Mouse (Mus musculus): ENCODE data around the gene Mrps22. TPM values are rescaled to one million over a fixed set of nuclear protein-coding genes. Genes with fewer than 3 reads are reported as not detected.

The Mrps22 gene
- 75.7 and 76.3 TPM in 2 replicates for polyA plus RNA-seq (2014; fragmentation: Nextera tagmentation; extraction: Ambion mirVana)

GRCm38 (mm10) chr9:98601156-98601836 lies at the start of gene Mrps22:
Gene Mrps22 (minus strand): TSS chr9:98601660.
- no peaks in the 10 kb centered on the region; the same call in 1 of the 2 replicates for H3K36me3 ChIP-seq (ENCODE audit: control insufficient read depth, insufficient read depth, low read length)
- peak within 1 kb of the TSS; percentile 75 for H3K9ac ChIP-seq (ENCODE audit: low read length)
- ATAC-seq (replicated peaks; ENCODE audit: low FRiP score) = peak; percentile 94
- H3K27ac ChIP-seq (ENCODE audit: low read depth, low read length) = no peak within 1 kb of the TSS
- peak within 1 kb of the TSS; percentile 74 for H3K4me2 ChIP-seq (ENCODE audit: low read depth, low read length, severe bottlenecking)
- peak; percentile 85 for DNase-seq (ENCODE audit: low spot score)
- H3K4me1 ChIP-seq (replicated peaks; ENCODE audit: control insufficient read depth, insufficient read depth, low read length) = no peaks in the 10 kb centered on the region; the same call in 1 of the 2 replicates
- H3K27me3 ChIP-seq (ENCODE audit: control insufficient read depth, insufficient read depth, low read length) = no peaks in the 10 kb centered on the region
- under 1% methylated on average over 44 of the region's 44 CpGs for WGBS
- H3K4me3 ChIP-seq (ENCODE audit: low read depth, low read length) = peak within 1 kb of the TSS; percentile 87
- no peaks in the 10 kb centered on the region for H3K9me3 ChIP-seq (ENCODE audit: control insufficient read depth, low read length)

DNA sequence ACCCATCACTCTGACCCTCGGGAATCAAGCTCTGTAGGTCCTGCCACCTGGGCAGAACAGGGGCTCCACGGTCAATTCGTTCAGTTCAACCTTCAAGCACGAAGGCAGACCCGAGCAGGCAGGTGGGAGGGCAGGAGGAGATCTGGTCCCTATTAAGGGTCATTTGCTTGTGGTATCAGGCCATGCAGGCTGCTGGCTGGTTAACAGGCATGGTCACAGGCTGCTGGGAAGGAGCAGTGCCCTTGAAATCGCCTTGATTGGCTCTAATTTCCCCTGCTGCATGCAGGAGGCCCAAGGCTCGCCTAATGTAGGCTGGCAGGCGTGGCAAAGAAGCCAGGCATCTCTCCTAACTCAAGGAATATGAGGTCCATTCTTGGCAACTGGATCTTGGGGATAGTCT lies 49.1 kb upstream of the Mrps22 start:
- no peaks in the 10 kb centered on the region for H3K36me3 ChIP-seq (ENCODE audit: control insufficient read depth, insufficient read depth, low read length)
- H3K27me3 ChIP-seq (ENCODE audit: control insufficient read depth, insufficient read depth, low read length) = no peaks in the 10 kb centered on the region
- H3K4me3 ChIP-seq (ENCODE audit: low read depth, low read length) = no peak overlapping the region
- H3K4me2 ChIP-seq (ENCODE audit: low read depth, low read length, severe bottlenecking) = no peak overlapping the region
- no peak overlapping the region for H3K27ac ChIP-seq (ENCODE audit: low read depth, low read length)
- ATAC-seq (replicated peaks; ENCODE audit: low FRiP score) (no peak), DNase-seq (ENCODE audit: low spot score) (no peak)
- 69% methylated on average over 8 of the region's 8 CpGs for WGBS
- no peak overlapping the region for H3K9ac ChIP-seq (ENCODE audit: low read length)
- H3K9me3 ChIP-seq (ENCODE audit: control insufficient read depth, low read length) = no peaks in the 10 kb centered on the region
- no peaks in the 10 kb centered on the region for H3K4me1 ChIP-seq (replicated peaks; ENCODE audit: control insufficient read depth, insufficient read depth, low read length)

GRCm38 (mm10) chr9:98647418-98647817 lies 46.0 kb upstream of the Mrps22 start:
- H3K9ac ChIP-seq (ENCODE audit: low read length) = no peak overlapping the region
- no peaks in the 10 kb centered on the region for H3K9me3 ChIP-seq (ENCODE audit: control insufficient read depth, low read length)
- no peak overlapping the region for H3K4me2 ChIP-seq (ENCODE audit: low read depth, low read length, severe bottlenecking)
- H3K36me3 ChIP-seq (ENCODE audit: control insufficient read depth, insufficient read depth, low read length) = no peaks in the 10 kb centered on the region
- H3K27me3 ChIP-seq (ENCODE audit: control insufficient read depth, insufficient read depth, low read length) = no peaks in the 10 kb centered on the region
- no peak overlapping the region for H3K27ac ChIP-seq (ENCODE audit: low read depth, low read length)
- no peaks in the 10 kb centered on the region for H3K4me1 ChIP-seq (replicated peaks; ENCODE audit: control insufficient read depth, insufficient read depth, low read length)
- ATAC-seq (replicated peaks; ENCODE audit: low FRiP score) (no peak), DNase-seq (ENCODE audit: low spot score) (no peak)
- 75% methylated on average over 12 of the region's 12 CpGs for WGBS
- H3K4me3 ChIP-seq (ENCODE audit: low read depth, low read length) = no peak overlapping the region

GRCm38 (mm10) chr9:98645750-98646149 lies 44.3 kb upstream of the Mrps22 start:
- Histone ChIP-seq H3K9me3 (ENCODE audit: control insufficient read depth, low read length) (no peaks in the 10 kb centered on the region), H3K27me3 (ENCODE audit: control insufficient read depth, insufficient read depth, low read length) (no peaks in the 10 kb centered on the region), H3K4me1 (replicated peaks; ENCODE audit: control insufficient read depth, insufficient read depth, low read length) (no peaks in the 10 kb centered on the region), H3K36me3 (ENCODE audit: control insufficient read depth, insufficient read depth, low read length) (no peaks in the 10 kb centered on the region), H3K27ac (ENCODE audit: low read depth, low read length) (no peak overlapping the region), H3K9ac (ENCODE audit: low read length) (no peak overlapping the region), H3K4me2 (ENCODE audit: low read depth, low read length, severe bottlenecking) (no peak overlapping the region), H3K4me3 (ENCODE audit: low read depth, low read length) (no peak overlapping the region)
- 37% methylated on average over 4 of the region's 4 CpGs for WGBS
- ATAC-seq (replicated peaks; ENCODE audit: low FRiP score) (peak; percentile 76; the same call in 1 of the 2 replicates), DNase-seq (ENCODE audit: low spot score) (peak; percentile 82)

DNA sequence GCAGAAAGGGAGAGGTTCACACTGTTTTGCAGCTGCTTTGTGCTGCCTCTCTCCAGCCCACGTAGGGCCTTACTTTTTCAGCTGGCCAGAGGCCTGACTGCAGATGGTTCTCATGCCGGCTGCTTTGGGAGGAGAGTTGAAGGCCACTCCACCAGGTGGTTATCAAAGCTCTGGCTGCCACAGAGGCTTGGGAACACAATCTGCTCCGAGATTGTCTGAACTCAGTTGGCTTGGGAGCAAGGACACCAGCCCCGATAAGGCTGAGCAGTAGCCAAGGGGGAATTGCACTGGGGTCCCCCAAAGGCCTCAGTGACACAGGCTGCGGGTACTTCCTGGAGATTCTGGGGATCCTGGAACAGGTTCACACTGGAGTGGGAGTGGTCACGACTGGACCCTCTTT lies 40.7 kb upstream of the Mrps22 start:
- H3K9me3 ChIP-seq (ENCODE audit: control insufficient read depth, low read length) = no peaks in the 10 kb centered on the region
- no peak overlapping the region for H3K27ac ChIP-seq (ENCODE audit: low read depth, low read length)
- no peaks in the 10 kb centered on the region for H3K36me3 ChIP-seq (ENCODE audit: control insufficient read depth, insufficient read depth, low read length)
- DNase-seq (ENCODE audit: low spot score) = no peak
- no peak overlapping the region for H3K4me2 ChIP-seq (ENCODE audit: low read depth, low read length, severe bottlenecking)
- no peak for ATAC-seq (replicated peaks; ENCODE audit: low FRiP score)
- H3K27me3 ChIP-seq (ENCODE audit: control insufficient read depth, insufficient read depth, low read length) = no peaks in the 10 kb centered on the region
- H3K4me1 ChIP-seq (replicated peaks; ENCODE audit: control insufficient read depth, insufficient read depth, low read length) = no peaks in the 10 kb centered on the region
- no peak overlapping the region for H3K9ac ChIP-seq (ENCODE audit: low read length)
- no peak overlapping the region for H3K4me3 ChIP-seq (ENCODE audit: low read depth, low read length)
- WGBS = 85% methylated on average over 6 of the region's 6 CpGs

DNA sequence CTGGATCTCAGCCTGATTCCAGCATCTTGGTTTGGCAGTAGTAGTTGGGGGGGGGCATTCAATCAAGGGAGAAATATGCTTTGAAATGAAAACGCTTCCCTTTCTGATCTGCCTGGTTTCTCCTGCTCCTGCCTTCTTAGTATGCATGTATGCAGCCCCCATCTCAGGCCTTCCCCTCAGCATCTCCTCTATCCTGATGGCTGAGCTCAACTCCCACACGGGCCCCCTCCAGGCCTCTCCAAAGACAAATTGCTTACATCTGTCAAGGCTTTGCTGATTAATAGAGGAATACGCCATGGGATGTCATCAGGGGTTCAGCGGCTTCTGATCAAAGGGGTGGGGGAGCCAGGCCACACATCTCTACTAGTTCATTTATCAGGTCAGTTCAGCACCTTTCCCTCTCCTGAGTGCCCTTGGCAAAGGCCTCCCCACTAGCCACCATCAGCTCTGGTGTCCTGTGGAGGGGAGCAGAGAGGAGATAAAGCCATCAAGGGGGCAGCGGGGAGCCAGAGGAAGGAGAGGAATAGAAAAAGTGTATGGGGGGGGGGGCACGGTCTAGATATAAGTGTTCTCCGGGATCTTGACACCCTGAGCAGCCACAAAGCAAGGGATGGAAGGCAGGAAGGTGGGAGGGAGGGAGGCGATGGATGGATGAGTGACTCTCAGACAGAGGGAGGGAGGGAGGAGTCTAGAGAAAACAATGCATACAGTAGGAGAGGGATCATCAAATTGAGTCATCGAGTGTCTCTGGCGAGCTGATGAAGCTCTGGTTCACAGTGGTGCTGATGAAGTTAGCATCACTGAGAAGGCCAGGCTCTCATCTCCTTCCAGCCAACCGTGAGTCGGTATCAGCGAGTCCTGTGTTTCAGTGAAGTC lies 32.1 kb upstream of the Mrps22 start:
- no peaks in the 10 kb centered on the region for H3K9me3 ChIP-seq (ENCODE audit: control insufficient read depth, low read length)
- no peak overlapping the region for H3K4me2 ChIP-seq (ENCODE audit: low read depth, low read length, severe bottlenecking)
- H3K27ac ChIP-seq (ENCODE audit: low read depth, low read length) = no peak overlapping the region
- DNase-seq (ENCODE audit: low spot score) (no peak), ATAC-seq (replicated peaks; ENCODE audit: low FRiP score) (no peak)
- H3K4me3 ChIP-seq (ENCODE audit: low read depth, low read length) = no peak overlapping the region
- H3K4me1 ChIP-seq (replicated peaks; ENCODE audit: control insufficient read depth, insufficient read depth, low read length) = 0 out of 2 replicates have a peak, but pooled peaks cover 2% of the 10 kb centered on the region
- H3K27me3 ChIP-seq (ENCODE audit: control insufficient read depth, insufficient read depth, low read length) = no peaks in the 10 kb centered on the region
- 77% methylated on average over 13 of the region's 13 CpGs for WGBS
- no peak overlapping the region for H3K9ac ChIP-seq (ENCODE audit: low read length)
- H3K36me3 ChIP-seq (ENCODE audit: control insufficient read depth, insufficient read depth, low read length) = no peaks in the 10 kb centered on the region

DNA sequence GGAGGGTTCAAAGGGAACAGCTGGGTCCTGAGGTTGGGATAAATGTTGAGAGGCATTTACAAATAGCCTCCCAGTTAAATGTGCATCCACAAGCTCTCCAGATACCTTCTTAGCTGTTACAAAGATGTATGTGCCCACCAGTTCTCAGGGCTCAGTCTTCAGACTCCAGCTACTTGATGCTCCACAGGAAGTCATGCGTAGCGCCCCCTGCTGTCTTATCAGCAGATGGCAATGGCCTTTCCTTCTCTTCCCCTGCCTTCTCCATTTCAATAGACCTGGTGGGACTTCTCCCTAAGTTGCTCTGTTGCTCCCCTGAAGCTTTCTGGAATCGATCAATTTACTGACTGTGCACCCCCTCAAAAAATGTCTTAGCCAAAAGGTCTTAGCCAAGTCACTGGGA lies 27.0 kb upstream of the Mrps22 start:
- H3K4me1 ChIP-seq (replicated peaks; ENCODE audit: control insufficient read depth, insufficient read depth, low read length) = 0 out of 2 replicates have a peak, but pooled peaks cover 2% of the 10 kb centered on the region
- WGBS = 45% methylated on average over 3 of the region's 3 CpGs
- ATAC-seq (replicated peaks; ENCODE audit: low FRiP score) (no peak), DNase-seq (ENCODE audit: low spot score) (no peak)
- H3K9ac ChIP-seq (ENCODE audit: low read length) = no peak overlapping the region
- no peaks in the 10 kb centered on the region for H3K9me3 ChIP-seq (ENCODE audit: control insufficient read depth, low read length)
- no peak overlapping the region for H3K27ac ChIP-seq (ENCODE audit: low read depth, low read length)
- no peaks in the 10 kb centered on the region for H3K27me3 ChIP-seq (ENCODE audit: control insufficient read depth, insufficient read depth, low read length)
- no peaks in the 10 kb centered on the region for H3K36me3 ChIP-seq (ENCODE audit: control insufficient read depth, insufficient read depth, low read length)
- H3K4me2 ChIP-seq (ENCODE audit: low read depth, low read length, severe bottlenecking) = no peak overlapping the region
- H3K4me3 ChIP-seq (ENCODE audit: low read depth, low read length) = no peak overlapping the region

DNA sequence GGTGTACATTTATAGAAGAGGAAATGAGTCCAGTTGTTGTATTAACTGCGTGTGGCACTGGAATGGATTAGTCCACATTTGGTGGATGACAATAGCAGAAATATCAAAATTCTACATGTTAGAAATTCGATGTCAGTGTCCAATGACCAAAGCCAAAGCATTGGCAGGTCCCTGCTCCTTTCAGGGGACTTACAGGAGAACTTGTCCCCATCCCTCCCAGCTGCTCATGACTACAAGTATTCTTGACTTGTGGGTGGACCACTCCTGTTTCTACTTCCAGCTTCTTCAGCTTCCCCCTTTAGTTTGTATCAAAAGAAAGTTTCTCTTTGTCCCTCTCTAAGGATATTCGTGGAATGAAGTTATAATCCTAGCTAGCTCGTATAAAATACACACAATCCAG lies 3.4 kb upstream of the Mrps22 start:
- Histone ChIP-seq H3K9ac (ENCODE audit: low read length) (no peak overlapping the region), H3K4me1 (replicated peaks; ENCODE audit: control insufficient read depth, insufficient read depth, low read length) (no peaks in the 10 kb centered on the region; the same call in 1 of the 2 replicates), H3K27me3 (ENCODE audit: control insufficient read depth, insufficient read depth, low read length) (no peaks in the 10 kb centered on the region), H3K4me2 (ENCODE audit: low read depth, low read length, severe bottlenecking) (no peak overlapping the region), H3K27ac (ENCODE audit: low read depth, low read length) (no peak overlapping the region), H3K9me3 (ENCODE audit: control insufficient read depth, low read length) (no peaks in the 10 kb centered on the region), H3K36me3 (ENCODE audit: control insufficient read depth, insufficient read depth, low read length) (no peaks in the 10 kb centered on the region), H3K4me3 (ENCODE audit: low read depth, low read length) (no peak overlapping the region)
- DNase-seq (ENCODE audit: low spot score) = no peak
- whole genome bisulfite sequencing = 74% methylated on average over 4 of the region's 4 CpGs
- no peak for ATAC-seq (replicated peaks; ENCODE audit: low FRiP score)

Measured in forebrain, embryonic 11.5 days (tissue).